Mouse (Mus musculus) MEL-GATA-1-ER (cell line): Measurements from ENCODE around the gene Atp6v1f.
A peak's percentile ranks its signal among the peaks of the same experiment; 100 is the strongest.

Experiments
- DNase-seq: peaks from one replicate; pipeline ENCODE4 v3.0.0-alpha.2; 2012; ENCODE audit warnings: low read depth; ENCODE audit errors: extremely low read depth

Atp6v1f gene

DNA sequence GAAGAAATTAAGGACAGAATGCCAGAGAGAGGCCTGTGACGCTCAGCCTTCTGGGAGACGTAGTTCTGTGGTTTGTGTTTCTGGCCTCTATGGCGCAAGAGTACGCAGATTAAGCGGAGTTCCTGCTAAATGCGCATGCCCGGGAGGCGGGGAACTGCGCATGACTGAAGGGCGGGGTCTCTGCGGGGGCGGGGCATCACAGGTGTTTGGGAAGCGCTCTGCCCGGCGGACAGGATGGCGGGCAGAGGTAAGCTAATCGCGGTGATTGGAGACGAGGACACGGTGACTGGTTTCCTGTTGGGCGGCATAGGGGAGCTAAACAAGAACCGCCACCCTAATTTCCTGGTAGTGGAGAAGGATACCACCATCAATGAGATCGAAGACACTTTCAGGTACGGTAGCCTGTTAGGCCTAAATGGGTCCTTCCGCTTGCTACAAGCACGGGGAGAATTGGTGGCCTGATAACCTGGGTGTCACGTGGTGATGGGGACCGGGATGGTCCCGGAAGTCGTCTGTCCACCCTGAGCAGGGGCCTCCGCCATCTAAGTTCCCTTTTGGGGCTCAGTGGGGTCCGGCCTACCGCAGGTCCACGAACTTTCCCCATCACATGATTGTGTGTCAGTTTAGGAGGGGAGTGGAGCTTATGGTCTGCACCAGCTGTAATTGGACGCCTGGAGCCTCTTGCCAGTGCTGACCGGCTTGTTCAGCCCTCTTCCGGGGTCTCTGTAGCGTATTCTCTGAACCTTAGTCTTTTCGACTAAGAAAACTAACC, at the start of gene Atp6v1f:
TSS of gene Atp6v1f (plus strand) at position 136 of the 772 bp plus-strand sequence.
- DNase-seq: peak; percentile 94

DNA sequence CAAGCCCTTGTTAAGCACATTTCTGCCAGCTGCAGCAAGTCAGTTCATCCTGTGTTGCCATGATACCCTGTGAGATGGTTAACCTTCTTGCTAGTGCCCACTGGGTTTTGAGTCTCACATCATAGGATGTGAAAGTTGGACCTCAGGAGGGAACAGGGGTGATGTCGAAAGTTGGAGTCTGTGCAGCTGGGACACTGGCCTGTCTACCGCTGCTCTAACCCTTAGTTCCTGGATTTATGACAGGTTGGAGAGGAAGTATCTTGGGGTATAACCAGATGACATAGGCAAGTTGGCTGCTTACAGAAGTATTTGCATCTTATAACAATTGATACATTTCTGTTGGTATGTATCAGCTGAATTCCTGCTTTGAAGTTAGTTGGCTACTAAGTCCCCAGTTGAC, 46.9 kb upstream of the Atp6v1f start:
- DNase-seq: no peak

DNA sequence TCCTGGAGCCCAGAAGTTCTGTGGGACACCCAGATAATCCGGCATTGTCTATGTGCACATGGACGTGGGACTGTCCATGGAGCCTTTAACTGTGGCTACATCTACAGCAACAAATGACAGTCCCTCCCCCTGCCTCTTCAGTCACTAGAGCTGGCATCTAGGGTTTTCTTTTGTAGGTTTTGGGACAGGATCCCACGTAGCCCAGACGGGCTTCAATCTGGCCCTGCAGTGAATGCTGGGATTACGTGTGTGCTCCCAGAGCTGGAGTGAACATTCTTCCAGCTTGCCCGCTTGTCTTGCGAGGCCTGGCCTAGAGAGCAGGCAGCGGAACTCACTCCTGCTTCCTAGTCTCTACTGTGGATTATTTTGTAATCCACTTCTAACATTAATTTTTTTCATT, 42.4 kb upstream of the Atp6v1f start:
- DNase-seq: no peak

DNA sequence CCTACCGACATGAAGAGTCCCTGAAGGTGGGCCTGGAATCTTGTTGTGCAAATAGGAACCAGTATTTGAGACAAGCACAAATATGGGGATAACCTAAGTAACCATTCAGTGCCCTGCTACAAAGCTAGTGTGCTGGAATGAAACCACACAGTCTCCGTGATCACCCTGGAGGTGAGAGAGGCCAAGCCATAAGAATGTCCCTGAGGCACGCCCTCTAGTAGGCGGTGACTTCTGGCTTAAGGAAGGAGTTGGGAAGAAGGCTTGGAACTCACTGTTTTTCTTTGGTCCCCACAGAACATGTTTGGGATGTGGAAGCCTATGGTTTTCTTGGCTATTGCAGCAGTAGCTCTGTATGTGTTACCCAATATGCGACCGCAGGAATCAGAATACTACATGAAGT, 41.2 kb upstream of the Atp6v1f start:
- DNase-seq: no peak

DNA sequence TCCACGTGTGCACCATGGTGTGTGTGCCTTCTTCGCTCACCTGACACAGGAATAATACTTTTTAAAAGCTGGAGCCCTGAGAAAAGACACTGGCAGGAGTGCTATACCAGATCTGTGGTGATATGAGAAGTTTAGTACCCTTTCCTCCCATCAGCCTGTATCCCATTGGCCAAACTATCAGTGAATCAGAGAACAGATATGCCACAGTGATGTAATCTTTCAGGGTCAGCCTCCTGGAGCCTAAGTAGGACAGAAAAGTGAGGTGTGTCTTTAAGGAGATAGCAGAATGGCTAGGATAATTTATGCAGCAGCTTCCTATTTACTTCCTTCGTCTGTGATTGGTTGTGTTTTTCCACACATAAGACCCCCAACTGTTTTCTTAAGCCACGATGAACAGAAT, 39.3 kb upstream of the Atp6v1f start:
- no peak for DNase-seq

DNA sequence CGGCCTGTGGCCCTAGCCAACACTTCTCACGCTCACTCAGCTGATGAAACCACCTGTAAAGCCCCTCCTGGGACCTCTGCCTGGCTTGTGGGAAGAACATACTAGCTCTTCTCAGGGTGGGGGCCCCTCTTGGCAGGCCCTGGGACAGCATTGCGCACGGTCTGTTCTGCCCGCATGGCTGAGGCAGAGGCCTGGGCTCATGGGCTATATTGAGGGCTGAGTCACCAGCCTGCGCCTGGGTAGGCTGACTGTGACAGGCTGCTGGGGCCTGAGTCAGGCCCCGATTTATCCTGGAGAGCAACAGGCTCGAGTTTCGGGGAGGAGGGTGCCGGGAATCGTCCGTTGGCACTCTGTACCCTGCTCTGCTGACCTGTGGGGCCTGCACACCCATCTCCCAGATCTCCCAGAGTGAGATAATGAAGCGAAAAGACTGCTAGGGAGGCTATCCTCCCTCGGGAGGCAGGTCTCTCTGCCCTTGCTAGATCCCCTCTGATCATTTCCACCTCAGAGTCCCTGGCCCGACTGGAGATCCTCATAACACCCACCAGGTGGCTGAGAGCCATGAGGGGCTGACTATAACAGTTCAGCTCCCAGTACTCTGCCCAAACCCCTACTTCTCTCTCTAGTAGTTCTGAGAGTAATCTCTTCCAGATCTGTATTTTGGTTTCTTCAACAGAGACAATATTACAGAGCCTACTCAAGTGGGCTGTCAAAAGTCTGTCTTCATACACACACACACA, 36.7 kb upstream of the Atp6v1f start:
- no peak for DNase-seq

DNA sequence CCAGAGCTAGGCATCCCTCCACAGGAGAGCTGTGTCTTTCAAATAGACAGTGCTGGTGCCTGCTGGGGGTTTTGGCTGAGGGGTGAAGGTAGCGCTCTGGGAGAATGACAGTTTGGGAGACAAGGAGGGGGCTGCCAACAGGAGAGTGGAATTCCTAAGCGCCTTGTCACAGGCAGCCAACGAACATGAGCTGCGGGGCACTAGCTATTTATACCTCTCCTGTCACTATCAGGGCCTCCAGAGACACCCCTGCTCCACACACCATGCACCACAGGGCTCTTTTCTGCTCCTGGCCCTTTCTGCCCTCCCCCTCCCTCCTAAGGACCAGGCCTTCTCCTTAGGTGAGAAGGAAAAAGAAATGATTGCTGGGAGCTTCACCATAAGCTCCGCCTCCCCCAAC, 36.0 kb upstream of the Atp6v1f start:
- no peak for DNase-seq

DNA sequence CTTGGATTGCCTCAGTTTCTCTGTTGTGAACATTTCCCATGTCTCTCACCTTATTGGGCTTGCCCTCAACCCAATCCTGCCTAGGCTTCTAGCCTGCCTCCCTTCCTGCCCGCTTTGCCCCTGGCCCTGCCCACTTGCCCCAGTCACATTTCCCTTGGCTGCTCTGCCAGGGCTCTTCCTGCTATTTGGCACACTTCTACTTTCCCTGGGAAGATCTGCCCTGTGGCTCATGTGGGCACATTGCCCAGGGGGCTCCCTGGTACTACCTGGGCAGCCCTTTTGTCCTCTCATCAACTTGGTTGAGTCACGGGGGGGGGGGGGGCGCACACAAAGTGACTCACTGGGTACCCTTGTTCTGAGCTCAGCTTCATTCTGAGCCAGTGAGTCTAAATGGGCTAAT, 35.4 kb upstream of the Atp6v1f start:
- DNase-seq: no peak

DNA sequence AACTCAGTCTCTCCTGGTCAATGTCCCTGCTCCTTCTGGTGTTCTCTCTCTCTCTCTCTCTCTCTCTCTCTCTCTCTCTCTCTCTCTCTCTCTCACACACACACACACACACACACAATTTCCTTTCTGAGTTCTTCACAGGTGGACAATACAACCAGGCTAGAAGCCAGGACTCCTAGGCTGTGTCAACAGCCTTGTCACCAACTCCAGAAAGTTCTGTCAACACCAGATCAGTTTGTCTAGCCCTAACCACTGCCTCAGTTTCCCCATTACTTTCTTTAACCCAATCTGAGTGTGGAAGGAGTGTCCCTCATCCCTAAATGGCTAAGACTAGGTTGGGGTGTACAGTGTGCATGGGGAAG, 34.9 kb upstream of the Atp6v1f start:
- no peak for DNase-seq

DNA sequence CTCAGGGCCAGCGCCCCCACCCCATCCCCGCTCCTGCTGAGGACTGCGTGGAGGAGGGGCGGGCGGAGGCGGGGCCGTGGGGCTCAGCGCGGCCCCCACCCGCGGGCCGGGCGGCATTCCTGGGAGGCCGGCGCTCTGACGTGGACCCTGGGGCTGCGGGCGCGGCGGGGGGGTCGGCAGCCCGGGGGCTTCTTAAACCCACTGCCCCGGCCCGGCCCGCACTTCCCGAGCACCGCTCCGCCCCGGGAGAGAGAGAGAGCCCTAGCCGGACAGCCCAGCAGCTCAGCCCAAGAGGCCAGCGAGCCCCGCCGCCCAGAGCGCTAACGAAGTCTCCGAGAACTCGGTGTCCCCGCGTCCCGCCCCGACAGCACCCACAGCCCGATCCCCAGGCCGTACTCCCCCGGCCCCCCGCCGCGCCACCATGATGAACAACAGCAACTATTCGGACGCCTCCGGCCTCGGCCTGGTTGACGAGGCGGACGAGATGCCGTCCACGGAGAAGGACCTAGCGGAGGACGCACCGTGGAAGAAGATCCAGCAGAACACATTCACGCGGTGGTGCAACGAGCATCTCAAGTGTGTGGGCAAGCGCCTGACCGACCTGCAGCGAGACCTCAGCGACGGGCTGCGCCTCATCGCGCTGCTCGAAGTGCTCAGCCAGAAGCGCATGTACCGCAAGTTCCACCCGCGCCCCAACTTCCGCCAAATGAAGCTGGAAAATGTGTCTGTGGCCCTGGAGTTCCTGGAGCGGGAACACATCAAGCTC, 34.3 kb upstream of the Atp6v1f start, which contains the start of gene Flnc:
TSS of gene Flnc (plus strand) at position 219 of the 766 bp plus-strand sequence.
- no peak for DNase-seq

DNA sequence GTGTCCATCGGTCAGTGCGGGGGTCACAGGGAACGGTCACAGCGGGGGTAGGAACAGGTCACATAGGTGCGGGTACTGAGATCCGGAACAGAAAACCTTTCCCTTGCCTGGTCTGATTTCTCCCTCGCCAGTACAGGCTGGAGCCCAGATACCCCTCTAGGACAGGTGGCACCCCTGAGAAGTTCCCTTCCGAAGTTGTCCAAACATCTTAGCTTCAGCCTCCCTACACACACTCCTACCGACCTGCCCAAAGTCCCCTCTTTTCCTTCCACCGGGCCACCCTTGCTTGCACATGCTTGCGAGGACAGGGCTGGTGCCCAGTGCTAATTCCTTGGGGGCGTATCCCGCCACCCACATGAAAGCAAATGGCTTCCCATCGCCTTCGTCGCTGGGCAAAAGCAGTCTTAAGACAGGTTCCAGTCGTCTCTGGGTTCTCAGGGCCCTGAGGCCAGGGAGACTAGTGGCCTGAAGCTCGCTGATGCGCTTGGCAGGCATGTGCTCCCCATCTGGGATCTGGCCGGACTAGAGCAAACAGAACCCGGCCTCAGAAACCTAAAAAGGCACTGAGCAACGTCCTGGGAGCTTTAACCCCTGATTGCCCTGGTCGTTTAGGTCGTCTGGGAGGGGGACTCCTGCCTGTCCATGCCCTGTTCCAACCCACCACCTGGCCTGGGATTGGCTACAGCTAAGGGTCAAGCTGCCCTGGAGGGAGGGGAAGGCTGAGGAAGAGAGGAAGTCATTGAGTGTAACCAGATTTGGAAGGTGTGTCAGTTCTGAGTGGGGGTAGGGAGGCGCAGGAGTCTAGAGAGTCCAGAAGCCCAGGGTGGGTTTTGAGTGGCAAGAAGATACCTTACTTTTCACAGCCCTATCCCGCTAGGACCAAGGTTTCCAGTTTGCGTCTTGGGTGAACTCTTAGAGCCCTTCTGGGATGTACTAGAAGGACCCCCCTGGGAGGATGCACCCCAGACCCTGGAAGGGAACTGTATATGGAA, 33.4 kb upstream of the Atp6v1f start:
- DNase-seq: no peak

DNA sequence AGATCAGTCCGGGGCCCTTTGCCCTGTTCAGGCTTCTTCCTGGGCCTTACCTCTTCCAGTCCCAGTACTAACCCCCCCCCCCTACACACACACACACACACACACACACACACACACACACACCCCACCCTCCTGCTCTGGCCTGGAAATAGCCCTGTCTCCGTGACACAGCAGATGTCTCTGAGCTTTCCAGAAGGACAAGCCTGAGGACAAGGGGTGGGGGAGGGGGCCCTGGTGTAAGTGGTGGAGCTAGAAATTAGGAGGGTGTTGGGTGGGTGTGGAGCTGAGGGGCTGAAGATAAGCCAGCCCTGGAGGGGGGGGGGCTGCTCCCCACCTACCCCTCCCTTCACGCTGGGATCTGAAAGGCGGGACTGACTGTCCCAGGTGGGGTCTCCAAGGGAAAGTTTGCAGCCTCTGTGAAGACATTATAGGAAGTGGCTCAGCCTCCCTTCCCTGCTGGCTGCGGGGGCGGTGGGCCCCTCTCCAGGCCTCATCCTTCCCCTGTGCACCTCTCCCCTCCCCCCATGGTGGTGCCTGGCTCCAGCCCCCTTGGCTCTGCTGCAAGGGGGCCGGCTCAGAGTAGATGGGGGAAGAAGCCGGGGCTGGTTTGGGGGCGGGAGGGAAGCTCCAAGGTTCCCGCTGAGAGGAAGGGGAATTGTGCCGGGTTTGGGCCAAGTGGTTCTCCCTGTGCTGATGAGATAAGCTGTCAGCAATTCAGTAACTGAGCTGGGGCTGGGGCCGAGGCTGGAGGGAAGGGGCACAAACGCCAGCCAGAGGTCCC, 32.4 kb upstream of the Atp6v1f start:
- DNase-seq: peak; percentile 39

DNA sequence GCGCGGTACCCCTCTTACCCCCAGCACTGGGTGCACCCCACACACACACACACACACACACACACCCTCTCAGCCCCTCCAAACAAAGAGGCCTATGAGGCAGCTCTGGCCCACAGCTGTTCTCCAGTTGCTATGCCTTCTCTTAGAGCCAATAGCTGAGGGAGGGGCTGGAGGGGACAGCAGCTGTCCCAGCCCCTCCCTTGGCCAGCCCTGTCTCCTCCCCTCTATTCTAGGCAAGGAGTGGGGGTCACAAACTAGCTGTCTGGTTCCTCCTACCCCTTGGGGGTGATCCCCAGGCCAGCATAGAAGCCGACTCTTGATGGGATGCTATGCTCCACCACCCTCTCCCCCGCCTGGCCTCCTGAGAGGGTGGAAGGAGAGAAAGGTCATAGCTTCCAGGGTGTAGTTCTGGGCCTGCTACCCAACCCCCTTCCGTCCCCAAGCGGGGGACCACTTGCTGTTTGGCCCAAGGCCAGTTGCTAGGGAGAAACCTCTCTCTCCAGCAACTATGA, 31.5 kb upstream of the Atp6v1f start:
- DNase-seq: no peak

DNA sequence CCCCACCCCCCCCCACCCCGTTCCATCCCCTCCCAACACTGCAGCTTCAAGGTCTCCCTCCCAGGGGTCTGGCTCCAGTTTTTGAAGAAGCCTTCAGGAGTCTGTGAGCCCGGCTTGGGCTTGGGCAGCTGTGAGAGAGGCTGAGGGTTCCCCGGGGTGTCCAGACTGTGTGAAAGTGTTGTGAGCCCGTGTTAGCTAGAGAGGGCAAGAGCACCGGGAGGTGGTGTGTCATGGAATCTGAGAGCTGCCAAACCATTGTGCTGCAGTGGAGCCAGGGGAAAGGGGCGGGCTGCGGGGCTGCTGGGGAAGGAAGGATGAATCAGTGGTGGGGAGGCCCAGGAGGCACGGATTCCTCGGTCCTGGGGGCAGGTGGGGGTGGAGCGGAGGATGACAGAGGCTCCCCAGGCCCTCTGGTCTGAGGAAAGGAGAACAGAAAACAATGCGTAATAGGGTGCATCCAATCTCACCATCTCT, 31.0 kb upstream of the Atp6v1f start:
- no peak for DNase-seq

DNA sequence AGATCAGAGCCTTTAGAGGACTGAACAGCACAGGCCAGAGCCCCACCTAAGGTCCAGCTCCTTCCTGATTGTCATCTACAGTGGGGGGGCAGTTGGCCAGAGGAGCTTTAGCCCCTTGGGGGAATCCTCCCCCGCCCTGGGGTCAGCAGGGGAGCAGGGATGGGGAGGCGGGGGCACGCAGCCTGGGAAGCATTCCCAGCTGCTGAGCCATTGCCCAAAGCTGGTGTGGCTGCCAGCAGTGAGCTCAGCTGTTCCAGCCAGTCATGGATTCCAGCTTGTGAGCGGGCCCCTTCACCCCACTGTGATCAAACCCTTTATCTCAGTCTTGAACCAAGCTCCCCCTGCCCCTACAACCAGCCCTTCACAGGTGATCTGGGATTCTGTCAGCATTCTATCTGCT, 28.3 kb upstream of the Atp6v1f start:
- DNase-seq: no peak

DNA sequence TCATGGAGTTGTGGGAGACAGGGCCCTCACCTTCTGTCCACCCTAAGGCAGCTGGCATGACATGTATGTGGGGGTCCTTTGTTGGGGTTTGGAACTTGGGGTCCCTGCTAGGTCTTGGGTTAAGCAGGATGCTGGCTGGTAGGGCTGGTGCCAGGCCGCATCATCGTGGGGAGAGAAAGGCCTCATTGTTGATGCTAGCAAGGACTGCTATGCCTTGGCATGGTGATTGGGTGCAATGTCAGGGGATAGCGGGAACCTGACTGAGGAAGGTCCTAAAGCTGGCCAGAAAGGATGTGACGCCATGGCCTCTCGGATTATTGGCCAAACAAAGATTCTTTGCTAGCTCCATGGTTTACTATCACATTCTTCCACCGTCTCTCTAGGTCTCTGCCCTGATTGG, 27.7 kb upstream of the Atp6v1f start:
- DNase-seq: no peak

DNA sequence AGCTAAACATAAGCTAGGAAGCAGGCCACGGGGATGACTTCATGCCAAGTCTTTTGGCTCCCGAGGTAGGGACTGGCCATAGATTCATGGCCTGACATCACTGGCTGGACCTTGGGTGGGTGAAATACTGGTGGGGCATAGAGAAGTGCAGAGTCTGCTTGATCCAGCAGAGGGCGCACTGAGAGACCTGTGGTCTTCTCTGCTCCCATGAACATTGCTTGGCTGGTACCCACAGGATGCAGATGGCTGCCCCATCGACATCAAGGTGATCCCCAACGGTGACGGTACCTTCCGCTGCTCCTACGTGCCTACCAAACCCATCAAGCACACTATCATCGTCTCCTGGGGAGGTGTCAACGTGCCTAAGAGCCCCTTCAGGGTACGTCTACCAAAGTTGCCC, 22.7 kb upstream of the Atp6v1f start:
- no peak for DNase-seq

DNA sequence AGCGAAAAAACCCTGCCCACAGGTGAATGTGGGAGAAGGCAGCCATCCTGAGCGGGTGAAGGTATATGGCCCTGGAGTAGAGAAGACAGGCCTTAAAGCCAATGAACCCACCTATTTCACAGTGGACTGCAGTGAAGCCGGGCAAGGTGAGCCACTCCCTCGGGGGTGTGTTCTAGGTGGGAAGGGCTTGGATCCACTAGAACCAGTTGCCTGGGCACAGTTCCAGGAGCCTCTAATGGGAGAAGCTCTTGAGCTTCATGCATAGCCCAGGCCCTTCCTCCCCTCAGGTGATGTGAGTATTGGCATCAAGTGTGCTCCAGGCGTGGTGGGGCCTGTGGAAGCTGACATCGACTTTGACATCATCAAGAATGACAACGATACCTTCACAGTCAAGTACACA, 22.2 kb upstream of the Atp6v1f start:
- DNase-seq: no peak

DNA sequence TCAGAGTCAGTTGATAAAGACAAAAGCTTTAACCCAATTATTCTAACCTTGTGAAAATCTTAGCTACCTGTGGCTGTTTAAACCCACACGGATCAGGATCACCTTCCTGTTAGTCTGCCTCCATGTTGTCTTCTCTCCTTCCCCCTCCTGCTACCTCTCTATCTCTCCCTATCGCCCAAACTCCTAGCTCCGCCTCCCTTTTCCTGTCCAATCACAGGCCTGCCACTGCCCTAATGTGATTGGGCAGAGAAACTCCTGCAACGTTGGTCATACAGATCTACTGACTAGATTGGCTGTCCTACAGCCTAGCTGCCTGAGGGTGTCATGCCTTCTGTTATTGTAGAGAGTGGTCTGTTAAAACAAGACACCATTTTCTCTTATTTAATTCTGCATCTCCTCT, 17.7 kb upstream of the Atp6v1f start:
- peak; percentile 81 for DNase-seq

DNA sequence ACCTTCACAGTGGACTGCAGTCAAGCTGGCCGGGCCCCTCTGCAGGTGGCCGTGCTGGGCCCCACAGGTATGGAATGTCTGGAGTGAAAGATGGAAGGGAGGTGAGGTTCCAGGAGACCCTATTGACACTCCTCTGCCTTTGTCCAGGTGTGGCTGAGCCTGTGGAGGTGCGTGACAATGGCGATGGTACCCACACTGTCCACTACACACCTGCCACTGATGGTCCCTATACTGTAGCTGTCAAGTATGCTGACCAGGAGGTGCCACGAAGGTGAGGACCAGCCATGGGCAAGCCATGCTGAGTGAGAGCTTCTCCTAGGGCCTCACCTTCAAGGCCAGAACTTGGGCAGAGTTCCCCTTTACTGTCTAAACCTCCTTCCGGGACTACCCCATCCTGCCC, 16.9 kb upstream of the Atp6v1f start:
- no peak for DNase-seq
